Mouse (Mus musculus) small intestine, adult 2 months (tissue): ENCODE results near the gene Ccdc107. TPM values are rescaled to one million over a fixed set of nuclear protein-coding genes. Genes with fewer than 3 reads are reported as not detected.

Experiments
- H3K27ac ChIP-seq: fragments of 200-500 bp; 2 replicates; pipeline ENCODE4 v1.5.1; 2012; ENCODE audit warnings: low read depth, low read length, control low read depth, inconsistent platforms; ENCODE audit not compliant: insufficient read depth
- H3K27me3 ChIP-seq: fragments of 200-500 bp; 2 replicates; pipeline ENCODE4 v1.6.1; 2012; ENCODE audit warnings: mild to moderate bottlenecking, moderate library complexity, low read length, inconsistent platforms; ENCODE audit not compliant: control insufficient read depth, insufficient read depth
- H3K36me3 ChIP-seq: fragments of 200-500 bp; 2 replicates; pipeline ENCODE4 v1.6.1; 2012; ENCODE audit warnings: mild to moderate bottlenecking, low read length, control low read depth, inconsistent platforms; ENCODE audit not compliant: control insufficient read depth, insufficient read depth
- H3K4me1 ChIP-seq: fragments of 200-500 bp; 2 replicates; pipeline ENCODE4 v1.6.1; 2012; ENCODE audit warnings: low read length, inconsistent platforms, mixed read lengths; ENCODE audit not compliant: control insufficient read depth, insufficient read depth, insufficient read length
- H3K4me3 ChIP-seq: fragments of 200-500 bp; 2 replicates; pipeline ENCODE4 v1.5.1; 2012; ENCODE audit warnings: low read depth, mild to moderate bottlenecking, control low read depth, inconsistent platforms, low read length, moderate library complexity
- CTCF ChIP-seq: fragments of 200-500 bp; IDR thresholded peaks from 2 replicates; pipeline ENCODE4 v1.5.1; 2012; ENCODE audit warnings: low read depth, mild to moderate bottlenecking, control low read depth, inconsistent platforms, low read length, moderate library complexity, mixed read lengths; ENCODE audit not compliant: insufficient replicate concordance, insufficient read length; ENCODE audit errors: extremely low read depth
- POLR2A ChIP-seq: fragments of 200-500 bp; IDR thresholded peaks from 2 replicates; pipeline ENCODE4 v1.6.1; 2012; ENCODE audit warnings: low read depth, mild to moderate bottlenecking, control low read depth, inconsistent platforms, low read length, moderate library complexity
- WGBS: fragments of 180-500 bp; shearing (Covaris S2); methylation state at CpG from one replicate; pipeline ENCODE4 v1.1.7; 2018; 5-methylcytosine and 5-hydroxymethylcytosine counted together
- polyA plus RNA-seq: library from polyadenylated mRNA; depleted of rRNA; stranded (reverse); fragments of >200 nt; gene quantifications from 2 replicates; pipeline ENCODE4 v1.2.3, GENCODE M21; 2012

Gene Ccdc107
- polyA plus RNA-seq, 1 experiment = 365 TPM

GRCm38 (mm10) chr4:43512653-43513052 lies 20.0 kb downstream of the Ccdc107 start:
- no peaks in the 10 kb centered on the region for H3K36me3 ChIP-seq
- TF ChIP-seq POLR2A (no peak), CTCF (no peak)
- H3K27ac ChIP-seq = no peak overlapping the region
- H3K27me3 ChIP-seq = no peaks in the 10 kb centered on the region
- 77% methylated on average over 7 of the region's 7 CpGs for WGBS
- H3K4me1 ChIP-seq = peaks cover 15% of the 10 kb centered on the region
- H3K4me3 ChIP-seq = no peak overlapping the region

DNA sequence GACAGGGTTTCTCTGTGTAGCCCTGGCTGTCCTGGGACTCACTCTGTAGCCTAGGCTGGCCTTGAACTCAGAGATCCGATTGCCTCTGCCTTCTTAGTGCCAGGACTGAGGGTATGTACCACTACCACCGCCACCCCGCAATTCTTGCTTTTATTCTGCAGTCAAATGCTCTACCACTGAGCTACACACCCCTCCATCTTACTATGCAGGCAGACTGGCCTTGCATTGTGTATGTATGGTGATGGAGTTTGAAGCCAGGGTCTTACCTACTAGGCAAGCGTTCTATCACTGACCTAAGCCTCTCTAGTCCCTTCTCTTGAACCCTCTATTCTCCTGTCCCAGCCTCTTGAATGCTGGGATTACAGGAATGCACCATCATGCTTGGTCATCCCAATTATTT lies 20.6 kb downstream of the Ccdc107 start:
- Histone ChIP-seq H3K4me1 (peaks cover 15% of the 10 kb centered on the region), H3K4me3 (no peak overlapping the region), H3K27me3 (no peaks in the 10 kb centered on the region), H3K36me3 (peaks cover 2% of the 10 kb centered on the region; the same call in 1 of the 2 replicates), H3K27ac (no peak overlapping the region)
- 95% methylated on average over 4 of the region's 4 CpGs for WGBS
- TF ChIP-seq POLR2A = no peak
- TF ChIP-seq CTCF = no peak

GRCm38 (mm10) chr4:43513791-43514190 lies 21.1 kb downstream of the Ccdc107 start:
- WGBS = 79% methylated on average over 4 of the region's 4 CpGs
- TF ChIP-seq CTCF (no peak), POLR2A (no peak)
- Histone ChIP-seq H3K36me3 (peaks cover 2% of the 10 kb centered on the region; the same call in 1 of the 2 replicates), H3K27me3 (no peaks in the 10 kb centered on the region), H3K4me3 (no peak overlapping the region), H3K4me1 (peaks cover 17% of the 10 kb centered on the region), H3K27ac (no peak overlapping the region)

GRCm38 (mm10) chr4:43515764-43516708 lies 23.3 kb downstream of the Ccdc107 start:
- Histone ChIP-seq H3K36me3 (peaks cover 2% of the 10 kb centered on the region; the same call in 1 of the 2 replicates), H3K4me3 (0 out of 2 replicates have a peak overlapping the region, but pooled peaks have one; percentile 7), H3K27ac (peak overlapping the region; percentile 78), H3K4me1 (peaks cover 22% of the 10 kb centered on the region), H3K27me3 (no peaks in the 10 kb centered on the region)
- TF ChIP-seq POLR2A (no peak), CTCF (no peak)
- WGBS = 20% methylated on average over 11 of the region's 11 CpGs

GRCm38 (mm10) chr4:43519551-43519950 lies 26.9 kb downstream of the Ccdc107 start:
- TF ChIP-seq CTCF = no peak
- Histone ChIP-seq H3K27ac (no peak overlapping the region), H3K27me3 (peaks cover 9% of the 10 kb centered on the region), H3K4me3 (peak overlapping the region; percentile 42), H3K36me3 (peaks cover 2% of the 10 kb centered on the region; the same call in 1 of the 2 replicates), H3K4me1 (peaks cover 29% of the 10 kb centered on the region)
- WGBS = 32% methylated on average over 10 of the region's 10 CpGs

GRCm38 (mm10) chr4:43519956-43520355 lies 27.3 kb downstream of the Ccdc107 start:
- no peak for TF ChIP-seq CTCF
- no peak for TF ChIP-seq POLR2A
- Histone ChIP-seq H3K4me3 (peak overlapping the region; percentile 42), H3K36me3 (peaks cover 2% of the 10 kb centered on the region; the same call in 1 of the 2 replicates), H3K27ac (0 out of 2 replicates have a peak overlapping the region, but pooled peaks have one; percentile 19), H3K27me3 (peaks cover 10% of the 10 kb centered on the region), H3K4me1 (peaks cover 29% of the 10 kb centered on the region)
- 19% methylated on average over 6 of the region's 6 CpGs for WGBS

DNA sequence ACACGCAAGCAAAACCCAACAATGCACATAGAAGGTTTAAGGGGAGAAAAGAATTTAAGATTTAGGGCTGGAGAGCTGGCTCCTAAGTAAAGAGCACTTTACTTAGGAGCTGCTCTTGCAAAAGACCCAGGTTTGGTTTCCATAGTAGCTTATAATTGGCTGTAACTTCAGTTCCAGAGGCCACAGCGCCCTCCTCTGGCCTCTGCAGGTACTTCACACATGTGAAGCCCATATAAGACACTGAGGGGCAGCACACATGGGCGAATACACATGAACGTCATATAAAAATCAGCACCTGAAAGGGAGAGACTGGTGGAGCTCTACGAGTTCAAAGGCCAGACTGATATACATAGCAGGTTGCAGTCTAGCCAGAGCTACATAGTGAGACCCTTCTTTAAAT lies 35.2 kb downstream of the Ccdc107 start:
- TF ChIP-seq POLR2A = no peak
- peak; percentile 41; the same call in 1 of the 2 replicates for TF ChIP-seq CTCF
- Histone ChIP-seq H3K27me3 (peaks cover 10% of the 10 kb centered on the region), H3K36me3 (peaks cover 18% of the 10 kb centered on the region), H3K4me3 (no peak overlapping the region), H3K27ac (no peak overlapping the region), H3K4me1 (peaks cover 11% of the 10 kb centered on the region)
- WGBS = 73% methylated on average over 5 of the region's 5 CpGs
